Mouse (Mus musculus) MEL (cell line): ENCODE data around the gene Dennd4b. TPM values are rescaled to one million over a fixed set of nuclear protein-coding genes. Genes with fewer than 3 reads are reported as not detected.
A peak's percentile ranks its signal among the peaks of the same experiment; 100 is the strongest.

Experiments used
- DNase-seq: peaks from one replicate; pipeline ENCODE4 v3.0.0; 2011; ENCODE audit warnings: low read depth, low spot score
- H3K27ac ChIP-seq: 2 replicates; pipeline ENCODE4 v1.5.1; 2012; ENCODE audit warnings: low read depth, mild to moderate bottlenecking, control low read depth, low read length, moderate library complexity; ENCODE audit not compliant: control insufficient read depth
- H3K27me3 ChIP-seq, 2 experiments: fragments of 150-350 bp in 1 of 2; sonication (generic) in 1 of 2; 2 replicates each; pipeline ENCODE4 v1.6.1; 2012; ENCODE audit warnings: low read length in 2 of 2, mild to moderate bottlenecking in 2 of 2, improper control_type of control experiment in 1 of 2, moderate library complexity in 1 of 2; ENCODE audit not compliant: insufficient read depth in 2 of 2, control insufficient read depth in 1 of 2
- H3K36me3 ChIP-seq, 2 experiments: 2 replicates each; pipeline ENCODE4 v1.6.1; 2012 to 2014; ENCODE audit warnings: low read length in 2 of 2, improper control_type of control experiment in 1 of 2, inconsistent platforms in 1 of 2, mild to moderate bottlenecking in 1 of 2; ENCODE audit not compliant: insufficient read depth in 2 of 2, control insufficient read depth in 1 of 2
- H3K4me1 ChIP-seq, 2 experiments: fragments of 150-350 bp in 1 of 2; sonication (generic) in 1 of 2; 2 replicates each; pipeline ENCODE4 v1.6.1; 2012; ENCODE audit warnings: low read length in 2 of 2, improper control_type of control experiment in 1 of 2, mild to moderate bottlenecking in 1 of 2; ENCODE audit not compliant: insufficient read depth in 2 of 2, control insufficient read depth in 1 of 2
- H3K4me3 ChIP-seq, 2 experiments: fragments of 150-350 bp in 1 of 2; sonication (generic) in 1 of 2; 2 replicates each; pipeline ENCODE4 v1.5.1; 2012; ENCODE audit warnings: low read depth in 2 of 2, low read length in 2 of 2, mild to moderate bottlenecking in 2 of 2, moderate library complexity in 2 of 2, control low read depth in 1 of 2, improper control_type of control experiment in 1 of 2; ENCODE audit not compliant: control insufficient read depth in 1 of 2, insufficient read depth in 1 of 2
- H3K79me2 ChIP-seq: 2 replicates; pipeline ENCODE4 v1.6.1; 2012; ENCODE audit warnings: mild to moderate bottlenecking, low read length, moderate library complexity; ENCODE audit not compliant: control insufficient read depth, poor library complexity, insufficient read depth
- H3K9ac ChIP-seq: 2 replicates; pipeline ENCODE4 v1.6.1; 2012; ENCODE audit warnings: low read depth, mild to moderate bottlenecking, control low read depth, low read length, moderate library complexity; ENCODE audit not compliant: control insufficient read depth, poor library complexity, severe bottlenecking
- H3K9me3 ChIP-seq: fragments of 150-350 bp; sonication (generic); replicated peaks from 2 replicates; pipeline ENCODE4 v1.6.1; 2012; ENCODE audit warnings: mild to moderate bottlenecking, low read length, improper control_type of control experiment, moderate library complexity; ENCODE audit not compliant: insufficient read depth
- BHLHE40 ChIP-seq: IDR thresholded peaks from 2 replicates; pipeline ENCODE4 v1.6.1; 2012; ENCODE audit warnings: low read depth, mild to moderate bottlenecking, inconsistent platforms, low read length, improper control_type of control experiment, borderline replicate concordance
- CHD1 ChIP-seq: IDR thresholded peaks from 2 replicates; pipeline ENCODE4 v1.6.1; 2012; ENCODE audit warnings: low read depth, mild to moderate bottlenecking, inconsistent platforms, low read length, improper control_type of control experiment
- CHD2 ChIP-seq: IDR thresholded peaks from 2 replicates; pipeline ENCODE4 v1.6.1; 2011; ENCODE audit warnings: low read length, improper control_type of control experiment
- CTCF ChIP-seq, 3 experiments: IDR thresholded peaks in 2 of 3; conservative IDR thresholded peaks in 1 of 3; 2 replicates each; pipeline ENCODE4 v1.5.1; 2011 to 2012; ENCODE audit warnings: low read length in 3 of 3, low read depth in 2 of 3, mild to moderate bottlenecking in 2 of 3, improper control_type of control experiment in 1 of 3, inconsistent platforms in 1 of 3, mixed read lengths in 1 of 3, moderate library complexity in 1 of 3; ENCODE audit not compliant: control insufficient read depth in 1 of 3, insufficient read depth in 1 of 3, poor library complexity in 1 of 3, severe bottlenecking in 1 of 3
- EP300 ChIP-seq, 2 experiments: IDR thresholded peaks; 2 replicates each; pipeline ENCODE4 v1.6.1; 2011; ENCODE audit warnings: improper control_type of control experiment in 2 of 2, low read length in 2 of 2, low read depth in 1 of 2, mild to moderate bottlenecking in 1 of 2
- ETS1 ChIP-seq: IDR thresholded peaks from 2 replicates; pipeline ENCODE4 v1.6.1; 2012; ENCODE audit warnings: low read depth, mild to moderate bottlenecking, inconsistent platforms, low read length, improper control_type of control experiment, moderate library complexity
- GABPA ChIP-seq: IDR thresholded peaks from 2 replicates; pipeline ENCODE4 v1.6.1; 2012; ENCODE audit warnings: low read depth, mild to moderate bottlenecking, inconsistent platforms, low read length, improper control_type of control experiment, moderate library complexity
- GATA1 ChIP-seq: IDR thresholded peaks from 2 replicates; pipeline ENCODE4 v1.6.1; 2011; ENCODE audit warnings: low read depth, low read length, improper control_type of control experiment
- HCFC1 ChIP-seq: IDR thresholded peaks from 2 replicates; pipeline ENCODE4 v1.6.1; 2012; ENCODE audit warnings: low read depth, mild to moderate bottlenecking, inconsistent platforms, low read length, improper control_type of control experiment, moderate library complexity
- JUND ChIP-seq: IDR thresholded peaks from 2 replicates; pipeline ENCODE4 v1.6.1; 2011; ENCODE audit warnings: low read depth, mild to moderate bottlenecking, improper control_type of control experiment, low read length
- KAT2A ChIP-seq: conservative IDR thresholded peaks from 2 replicates; pipeline ENCODE4 v1.6.1; 2012; ENCODE audit warnings: low read depth, low read length, improper control_type of control experiment, inconsistent platforms
- MAFK ChIP-seq: IDR thresholded peaks from 2 replicates; pipeline ENCODE4 v1.6.1; 2011; ENCODE audit warnings: low read depth, mild to moderate bottlenecking, low read length, improper control_type of control experiment, borderline replicate concordance
- MAX ChIP-seq: IDR thresholded peaks from 2 replicates; pipeline ENCODE4 v1.6.1; 2011; ENCODE audit warnings: low read length, improper control_type of control experiment
- MAZ ChIP-seq: IDR thresholded peaks from 2 replicates; pipeline ENCODE4 v1.6.1; 2012; ENCODE audit warnings: low read depth, mild to moderate bottlenecking, inconsistent platforms, low read length, improper control_type of control experiment
- MEF2A ChIP-seq: IDR thresholded peaks from 2 replicates; pipeline ENCODE4 v1.6.1; 2014; ENCODE audit warnings: low read depth, mild to moderate bottlenecking, inconsistent platforms, low read length, improper control_type of control experiment; ENCODE audit not compliant: poor library complexity, insufficient replicate concordance, severe bottlenecking; ENCODE audit errors: extremely low read depth
- MYB ChIP-seq: IDR thresholded peaks from 2 replicates; pipeline ENCODE4 v1.6.1; 2011; ENCODE audit warnings: mild to moderate bottlenecking, low read depth, low read length, improper control_type of control experiment
- MYC ChIP-seq: IDR thresholded peaks from 2 replicates; pipeline ENCODE4 v1.6.1; 2011; ENCODE audit warnings: low read depth, mild to moderate bottlenecking, low read length, improper control_type of control experiment, moderate library complexity
- NELFE ChIP-seq: IDR thresholded peaks from 2 replicates; pipeline ENCODE4 v1.6.1; 2011; ENCODE audit warnings: low read depth, low read length, improper control_type of control experiment
- POLR2A ChIP-seq, 2 experiments: IDR thresholded peaks; 2 replicates each; pipeline ENCODE4 v1.6.1; 2011 to 2012; ENCODE audit warnings: low read length in 2 of 2, mild to moderate bottlenecking in 2 of 2, control low read depth in 1 of 2, improper control_type of control experiment in 1 of 2, low read depth in 1 of 2, moderate library complexity in 1 of 2; ENCODE audit not compliant: control insufficient read depth in 1 of 2, insufficient read depth in 1 of 2, poor library complexity in 1 of 2
- POLR2AphosphoS2 ChIP-seq: IDR thresholded peaks from 2 replicates; pipeline ENCODE4 v1.6.1; 2011; ENCODE audit warnings: low read length, improper control_type of control experiment
- POLR2AphosphoS5 ChIP-seq: IDR thresholded peaks from 2 replicates; pipeline ENCODE4 v1.6.1; 2012; ENCODE audit warnings: low read depth, borderline replicate concordance, mild to moderate bottlenecking, inconsistent platforms, low read length, moderate library complexity, mixed read lengths
- RAD21 ChIP-seq: IDR thresholded peaks from 2 replicates; pipeline ENCODE4 v1.6.1; 2011; ENCODE audit warnings: mild to moderate bottlenecking, low read depth, low read length, improper control_type of control experiment
- RCOR1 ChIP-seq: IDR thresholded peaks from 2 replicates; pipeline ENCODE4 v1.6.1; 2012; ENCODE audit warnings: low read depth, mild to moderate bottlenecking, inconsistent platforms, low read length, improper control_type of control experiment
- SIN3A ChIP-seq: IDR thresholded peaks from 2 replicates; pipeline ENCODE4 v1.6.1; 2012; ENCODE audit warnings: low read length, improper control_type of control experiment, inconsistent platforms
- SMC3 ChIP-seq: IDR thresholded peaks from 2 replicates; pipeline ENCODE4 v1.6.1; 2011; ENCODE audit warnings: low read depth, low read length, improper control_type of control experiment
- TAL1 ChIP-seq: IDR thresholded peaks from 2 replicates; pipeline ENCODE4 v1.6.1; 2012; ENCODE audit warnings: mild to moderate bottlenecking, inconsistent platforms, low read length, moderate library complexity, mixed read lengths
- TBP ChIP-seq: IDR thresholded peaks from 2 replicates; pipeline ENCODE4 v1.8.0; 2011; ENCODE audit warnings: low read depth, low read length, improper control_type of control experiment
- TCF12 ChIP-seq: IDR thresholded peaks from 2 replicates; pipeline ENCODE4 v1.6.1; 2014; ENCODE audit warnings: low read depth, mild to moderate bottlenecking, inconsistent platforms, low read length, improper control_type of control experiment, moderate library complexity
- UBTF ChIP-seq: IDR thresholded peaks from 2 replicates; pipeline ENCODE4 v1.6.1; 2012; ENCODE audit warnings: low read depth, mild to moderate bottlenecking, inconsistent platforms, low read length, improper control_type of control experiment, moderate library complexity, borderline replicate concordance; ENCODE audit not compliant: insufficient read depth
- USF1 ChIP-seq: IDR thresholded peaks from 2 replicates; pipeline ENCODE4 v1.6.1; 2014; ENCODE audit warnings: low read depth, mild to moderate bottlenecking, inconsistent platforms, low read length, improper control_type of control experiment, moderate library complexity
- USF2 ChIP-seq, 2 experiments: IDR thresholded peaks; 2 replicates each; pipeline ENCODE4 v1.6.1; 2011 to 2012; ENCODE audit warnings: improper control_type of control experiment in 2 of 2, low read length in 2 of 2, borderline replicate concordance in 1 of 2, inconsistent platforms in 1 of 2, low read depth in 1 of 2, mild to moderate bottlenecking in 1 of 2; ENCODE audit not compliant: insufficient read depth in 1 of 2
- ZC3H11A ChIP-seq: IDR thresholded peaks from 2 replicates; pipeline ENCODE4 v1.6.1; 2012; ENCODE audit warnings: low read depth, mild to moderate bottlenecking, inconsistent platforms, low read length, improper control_type of control experiment
- ZKSCAN1 ChIP-seq: IDR thresholded peaks from 2 replicates; pipeline ENCODE4 v1.6.1; 2012; ENCODE audit warnings: low read depth, mild to moderate bottlenecking, inconsistent platforms, low read length, improper control_type of control experiment, moderate library complexity
- ZMIZ1 ChIP-seq: IDR thresholded peaks from 2 replicates; pipeline ENCODE4 v1.6.1; 2012; ENCODE audit warnings: low read depth, mild to moderate bottlenecking, inconsistent platforms, low read length, improper control_type of control experiment, moderate library complexity
- ZNF384 ChIP-seq: IDR thresholded peaks from 2 replicates; pipeline ENCODE4 v1.6.1; 2012; ENCODE audit warnings: low read depth, mild to moderate bottlenecking, inconsistent platforms, low read length, improper control_type of control experiment
- polyA plus RNA-seq, 2 experiments: library from polyadenylated mRNA; stranded (reverse) in 1 of 2; unstranded in 1 of 2; fragments of >175 nt in 1 of 2; fragments of >200 nt in 1 of 2; gene quantifications; 2 replicates each; pipeline versions ENCODE4 v1.2.1 to v1.2.4; 2012; ENCODE audit warnings: low replicate concordance in 2 of 2, low read depth in 1 of 2; ENCODE audit not compliant: insufficient read length in 2 of 2, insufficient read depth in 1 of 2, missing spikeins in 1 of 2
- total RNA-seq: library from RNA; depleted of rRNA; stranded (reverse); fragments of 300-350 nt; gene quantifications from 2 replicates; pipeline ENCODE4 v1.2.3, GENCODE M21; 2012

Gene Dennd4b
- total and polyA plus RNA-seq, 3 experiments = 11.6 to 27.1 TPM; not detected in 1

- H3K36me3 ChIP-seq = peaks cover 0 to 7% of the 10 kb centered on the region in 2 experiments; a peak in 2 of 4 replicates
- H3K79me2 ChIP-seq = peaks cover 7% of the 10 kb centered on the region
- H3K9ac ChIP-seq = peak within 1 kb of the TSS; percentile 78
- TF ChIP-seq HCFC1 = peak; percentile 71
- no peak for TF ChIP-seq GATA1
- TF ChIP-seq RCOR1 = no peak
- TF ChIP-seq USF1 = peak; percentile 7; the same call in 1 of the 2 replicates
- TF ChIP-seq EP300 (IDR thresholded peaks at IDR 0.05; ENCODE audit: low read depth in 1 of 2, low read length in 2 of 2) = no peak
- no peak for TF ChIP-seq ZNF384
- 0 out of 2 replicates have a peak, but pooled peaks have one; percentile 40 for TF ChIP-seq UBTF
- peak; percentile 68; the same call in 1 of the 2 replicates for TF ChIP-seq CHD2
- no peak for TF ChIP-seq ETS1
- TF ChIP-seq KAT2A = no peak
- TF ChIP-seq POLR2A (IDR thresholded peaks at IDR 0.05; ENCODE audit: control insufficient read depth in 1 of 2, insufficient read depth in 1 of 2, low read depth in 1 of 2, low read length in 2 of 2, poor library complexity in 1 of 2) = peak; percentile 86 to 90; a peak in 3 of 4 replicates
- 0 out of 2 replicates have a peak, but pooled peaks have one; percentile 7 for TF ChIP-seq MYB
- TF ChIP-seq MAX = peak; percentile 22; the same call in 1 of the 2 replicates
- no peak for TF ChIP-seq JUND
- no peak for TF ChIP-seq MEF2A
- no peak for TF ChIP-seq ZKSCAN1
- no peak; the same call in 1 of the 2 replicates for TF ChIP-seq BHLHE40
- no peak for TF ChIP-seq USF2 (IDR thresholded peaks at IDR 0.05; ENCODE audit: borderline replicate concordance in 1 of 2, insufficient read depth in 1 of 2, low read depth in 1 of 2, low read length in 2 of 2)
- TF ChIP-seq MAZ = peak; percentile 88
- TF ChIP-seq ZMIZ1 = peak; percentile 97
- TF ChIP-seq TAL1 = no peak
- peak; percentile 78 for TF ChIP-seq SIN3A
- TF ChIP-seq TBP = peak; percentile 59; the same call in 1 of the 2 replicates
- TF ChIP-seq CTCF (IDR thresholded peaks at IDR 0.05 in 2 of 3, conservative IDR thresholded peaks at IDR 0.05 in 1 of 3; ENCODE audit: control insufficient read depth in 1 of 3, insufficient read depth in 1 of 3, low read depth in 2 of 3, low read length in 3 of 3, poor library complexity in 1 of 3, severe bottlenecking in 1 of 3) = no peak
- no peak for TF ChIP-seq POLR2AphosphoS5
- TF ChIP-seq RAD21 = no peak
- TF ChIP-seq TCF12 = peak; percentile 45; the same call in 1 of the 2 replicates
- TF ChIP-seq MAFK = no peak
- TF ChIP-seq ZC3H11A = no peak
- no peak for TF ChIP-seq SMC3
- peak; percentile 92 for TF ChIP-seq NELFE
- no peak for TF ChIP-seq GABPA
- peak; percentile 63; the same call in 1 of the 2 replicates for TF ChIP-seq CHD1
- peak; percentile 79; the same call in 1 of the 2 replicates for TF ChIP-seq POLR2AphosphoS2
- TF ChIP-seq MYC = no peak
- TF ChIP-seq, all 39 proteins: peak for 15
- H3K4me3 ChIP-seq = peak within 1 kb of the TSS; percentile 72 to 98
- peak; percentile 98 for DNase-seq
- H3K9me3 ChIP-seq = no peaks in the 10 kb centered on the region
- peaks cover 7 to 10% of the 10 kb centered on the region in 2 experiments; a peak in 2 of 4 replicates for H3K4me1 ChIP-seq
- H3K27ac ChIP-seq = peak within 1 kb of the TSS; percentile 47
- H3K27me3 ChIP-seq = no peaks in the 10 kb centered on the region
Measured at GRCm38 (mm10) chr3:90247960-90248745, 16.8 kb upstream of the Dennd4b start, which contains the start of gene Slc39a1. Gene Slc39a1 (plus strand): TSS chr3:90248172.
